Mouse (Mus musculus) common myeloid progenitor, adult 5-6 weeks (primary cell): Measurements from ENCODE around the gene Magi1. TPM values are rescaled to one million over a fixed set of nuclear protein-coding genes. Genes with fewer than 3 reads are reported as not detected.

ENCODE experiments used
- ATAC-seq: replicated peaks from 2 replicates; pipeline ENCODE4 v1.8.0; 2016; ENCODE audit warnings: low read depth, mild to moderate bottlenecking, moderate TSS enrichment, inconsistent platforms; ENCODE audit not compliant: poor library complexity, severe bottlenecking
- total RNA-seq: library from RNA; stranded (forward); fragments of 200-1000, 187-1606 nt; gene quantifications from 2 replicates; pipeline ENCODE4 v1.2.3, GENCODE M21; 2017

Magi1 gene
- total RNA-seq, 1 experiment from 2014 or later: 0.18 TPM

- no peak for ATAC-seq
Measured at GRCm38 (mm10) chr6:94075990-94076389, 207.7 kb downstream of the Magi1 start.

- no peak for ATAC-seq
Measured at GRCm38 (mm10) chr6:94075228-94075627, 208.5 kb downstream of the Magi1 start.

GRCm38 (mm10) chr6:94071676-94072075 is 212.0 kb downstream of the Magi1 start:
- no peak for ATAC-seq

GRCm38 (mm10) chr6:94070702-94071101 is 213.0 kb downstream of the Magi1 start:
- no peak for ATAC-seq

GRCm38 (mm10) chr6:94069421-94069820 is 214.3 kb downstream of the Magi1 start:
- no peak for ATAC-seq

GRCm38 (mm10) chr6:94067741-94068450 is 215.8 kb downstream of the Magi1 start:
- no peak for ATAC-seq

- ATAC-seq: no peak
Measured at GRCm38 (mm10) chr6:94064832-94065231, 218.9 kb downstream of the Magi1 start.

- no peak for ATAC-seq
Measured at GRCm38 (mm10) chr6:94063542-94063941, 220.2 kb downstream of the Magi1 start.

- no peak for ATAC-seq
Measured at GRCm38 (mm10) chr6:94061424-94061980, 222.2 kb downstream of the Magi1 start.

- ATAC-seq: no peak
Measured at GRCm38 (mm10) chr6:94060621-94061213, 223.0 kb downstream of the Magi1 start.

GRCm38 (mm10) chr6:94059090-94059489 is 224.6 kb downstream of the Magi1 start:
- no peak for ATAC-seq

GRCm38 (mm10) chr6:94053920-94054319 is 229.8 kb downstream of the Magi1 start:
- ATAC-seq: peak; percentile 58; the same call in 1 of the 2 replicates

GRCm38 (mm10) chr6:94045180-94045579 is 238.5 kb downstream of the Magi1 start:
- ATAC-seq: peak; percentile 98

- ATAC-seq: no peak
Measured at GRCm38 (mm10) chr6:94043461-94043860, 240.3 kb downstream of the Magi1 start.

- no peak for ATAC-seq
Measured at GRCm38 (mm10) chr6:94040093-94040492, 243.6 kb downstream of the Magi1 start.

GRCm38 (mm10) chr6:94038897-94039296 is 244.8 kb downstream of the Magi1 start:
- no peak for ATAC-seq

GRCm38 (mm10) chr6:94036554-94036953 is 247.2 kb downstream of the Magi1 start:
- no peak for ATAC-seq

- no peak for ATAC-seq
Measured at GRCm38 (mm10) chr6:94026361-94026760, 257.4 kb downstream of the Magi1 start.

- ATAC-seq: no peak
Measured at GRCm38 (mm10) chr6:94022437-94022836, 261.3 kb downstream of the Magi1 start.

- ATAC-seq: peak; percentile 96
Measured at GRCm38 (mm10) chr6:94021239-94021962, 262.3 kb downstream of the Magi1 start.

- ATAC-seq: no peak
Measured at GRCm38 (mm10) chr6:94020566-94020965, 263.2 kb downstream of the Magi1 start.
